Mouse (Mus musculus) hindbrain, embryonic 13.5 days (tissue): ENCODE results near the gene Kcnma1. TPM values are rescaled to one million over a fixed set of nuclear protein-coding genes. Genes with fewer than 3 reads are reported as not detected.

Source experiments
- ATAC-seq: fragments of 200-750 bp; cut with Nextera tagmentation; 2 replicates; pipeline ENCODE4 v1.8.0; 2017; ENCODE audit warnings: moderate TSS enrichment; ENCODE audit not compliant: low FRiP score
- H3K27ac ChIP-seq: fragments of 300-500 bp; sonication (generic); 2 replicates; pipeline ENCODE4 v1.5.1; 2015; ENCODE audit warnings: inconsistent platforms, mild to moderate bottlenecking, moderate library complexity
- H3K27me3 ChIP-seq: fragments of 300-500 bp; sonication (generic); 2 replicates; pipeline ENCODE4 v1.6.1; 2015; ENCODE audit warnings: mild to moderate bottlenecking, inconsistent platforms
- H3K36me3 ChIP-seq: fragments of 300-500 bp; sonication (generic); 2 replicates; pipeline ENCODE4 v1.6.1; 2015; ENCODE audit warnings: mild to moderate bottlenecking, inconsistent platforms
- H3K4me1 ChIP-seq: fragments of 300-500 bp; sonication (generic); replicated peaks from 2 replicates; pipeline ENCODE4 v1.6.1; 2015; ENCODE audit warnings: inconsistent platforms
- H3K4me2 ChIP-seq: fragments of 300-500 bp; sonication (generic); 2 replicates; pipeline ENCODE4 v1.6.1; 2015; ENCODE audit warnings: inconsistent platforms, mild to moderate bottlenecking, moderate library complexity
- H3K4me3 ChIP-seq: fragments of 300-500 bp; sonication (generic); 2 replicates; pipeline ENCODE4 v1.5.1; 2015; ENCODE audit warnings: mild to moderate bottlenecking, inconsistent platforms
- H3K9ac ChIP-seq: fragments of 300-500 bp; sonication (generic); 2 replicates; pipeline ENCODE4 v1.6.1; 2015; ENCODE audit warnings: mild to moderate bottlenecking, inconsistent platforms
- H3K9me3 ChIP-seq: fragments of 300-500 bp; sonication (generic); 2 replicates; pipeline ENCODE4 v1.6.1; 2016; ENCODE audit warnings: inconsistent platforms
- WGBS: fragments of 180-500 bp; shearing (Covaris S2); methylation state at CpG from one replicate; pipeline ENCODE4 v1.1.7; 2015; 5-methylcytosine and 5-hydroxymethylcytosine counted together
- polyA plus RNA-seq: library from polyadenylated mRNA; unstranded; fragments of >200 nt; fragmentation: Nextera tagmentation; extraction: Ambion mirVana; gene quantifications from 2 replicates; pipeline ENCODE4 v1.2.1, GENCODE M21; 2015

Gene Kcnma1
- polyA plus RNA-seq, 1 experiment from 2014 or later, result 13.8 TPM

DNA sequence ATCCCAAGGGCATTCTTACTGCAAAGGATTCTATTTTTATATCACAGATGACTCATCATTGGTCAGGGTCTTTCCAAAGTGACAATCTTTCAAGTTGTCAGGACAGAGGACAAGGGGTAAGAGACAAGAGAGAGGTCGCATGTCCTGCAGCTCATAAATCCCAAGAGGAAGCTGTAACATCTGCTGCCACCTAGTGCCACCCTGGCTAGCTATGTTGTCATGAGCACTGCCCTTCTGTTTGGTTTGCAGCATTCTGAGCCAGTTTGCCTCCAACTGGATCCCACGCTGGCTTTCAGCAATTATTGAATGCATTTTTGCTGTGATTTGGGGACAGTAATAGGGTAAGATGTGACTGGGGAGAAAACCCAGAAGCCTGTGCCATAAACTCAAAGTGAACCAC is 373.6 kb downstream of the Kcnma1 start:
- ATAC-seq, result no peak
- Histone ChIP-seq H3K4me2 (no peak overlapping the region), H3K27me3 (no peaks in the 10 kb centered on the region), H3K9me3 (no peaks in the 10 kb centered on the region), H3K27ac (peak overlapping the region; percentile 9; the same call in 1 of the 2 replicates), H3K9ac (no peak overlapping the region), H3K4me1 (peaks cover 14% of the 10 kb centered on the region), H3K36me3 (no peaks in the 10 kb centered on the region), H3K4me3 (no peak overlapping the region)
- 52% methylated on average over 2 of the region's 2 CpGs for WGBS

DNA sequence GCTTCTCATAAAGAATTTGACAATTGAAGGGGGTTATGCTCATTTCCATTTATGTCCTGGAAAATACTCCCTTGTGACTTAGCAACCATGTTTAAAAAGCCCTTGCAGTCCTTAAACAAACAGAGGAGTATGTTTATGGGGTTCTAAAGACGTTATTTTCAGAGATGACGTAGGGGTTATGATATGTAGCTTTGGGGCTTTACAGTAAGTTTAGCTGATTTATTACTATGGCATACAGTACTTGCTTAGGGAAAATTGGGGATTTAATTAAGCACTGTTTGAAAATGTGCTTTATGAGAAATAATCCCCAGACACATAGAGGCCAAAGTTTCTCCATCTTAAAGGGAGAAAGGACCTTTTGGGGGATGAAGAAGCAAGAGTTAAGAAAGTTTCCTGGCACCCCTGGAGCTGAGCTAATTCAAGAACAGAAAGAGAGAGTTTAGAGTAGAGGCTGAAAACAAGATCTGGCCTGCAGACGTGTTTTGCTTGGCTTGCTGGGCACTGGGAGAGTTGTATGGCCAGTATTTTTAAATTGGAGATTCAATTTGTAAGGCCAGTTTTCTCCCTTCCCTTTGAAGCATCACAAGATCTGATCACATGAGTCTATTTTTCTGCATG is 376.1 kb downstream of the Kcnma1 start:
- Histone ChIP-seq H3K36me3 (no peaks in the 10 kb centered on the region), H3K27ac (no peak overlapping the region), H3K9ac (no peak overlapping the region), H3K4me1 (peaks cover 16% of the 10 kb centered on the region), H3K4me3 (no peak overlapping the region), H3K4me2 (no peak overlapping the region), H3K9me3 (no peaks in the 10 kb centered on the region), H3K27me3 (no peaks in the 10 kb centered on the region)
- no peak for ATAC-seq
- WGBS, result 69% methylated on average over 3 of the region's 3 CpGs

DNA sequence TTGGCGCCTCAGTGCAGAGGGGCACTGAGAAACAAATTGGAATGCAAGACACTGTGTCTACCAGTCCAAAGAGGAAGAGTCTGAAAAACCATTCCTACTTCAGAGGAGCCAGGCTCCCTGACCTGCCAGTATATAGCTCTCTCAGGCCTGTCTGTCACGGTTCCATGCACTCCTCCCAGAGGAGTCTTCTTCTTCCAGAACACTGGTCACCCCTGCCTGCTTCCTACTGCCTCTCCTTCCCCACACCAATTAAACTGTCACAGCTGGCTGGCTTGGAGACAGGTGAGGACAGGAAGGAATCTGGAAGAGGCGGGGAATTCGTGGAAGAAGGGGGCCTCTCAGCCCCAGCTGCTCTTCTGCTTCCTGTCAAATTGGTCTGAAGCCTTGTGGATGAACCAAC is 378.4 kb downstream of the Kcnma1 start:
- Histone ChIP-seq H3K36me3 (no peaks in the 10 kb centered on the region), H3K4me3 (no peak overlapping the region), H3K27me3 (no peaks in the 10 kb centered on the region), H3K9me3 (no peaks in the 10 kb centered on the region), H3K27ac (peak overlapping the region; percentile 60), H3K4me1 (peaks cover 16% of the 10 kb centered on the region), H3K4me2 (no peak overlapping the region), H3K9ac (no peak overlapping the region)
- peak; percentile 39; the same call in 1 of the 2 replicates for ATAC-seq
- 50% methylated on average over 4 of the region's 4 CpGs for WGBS

DNA sequence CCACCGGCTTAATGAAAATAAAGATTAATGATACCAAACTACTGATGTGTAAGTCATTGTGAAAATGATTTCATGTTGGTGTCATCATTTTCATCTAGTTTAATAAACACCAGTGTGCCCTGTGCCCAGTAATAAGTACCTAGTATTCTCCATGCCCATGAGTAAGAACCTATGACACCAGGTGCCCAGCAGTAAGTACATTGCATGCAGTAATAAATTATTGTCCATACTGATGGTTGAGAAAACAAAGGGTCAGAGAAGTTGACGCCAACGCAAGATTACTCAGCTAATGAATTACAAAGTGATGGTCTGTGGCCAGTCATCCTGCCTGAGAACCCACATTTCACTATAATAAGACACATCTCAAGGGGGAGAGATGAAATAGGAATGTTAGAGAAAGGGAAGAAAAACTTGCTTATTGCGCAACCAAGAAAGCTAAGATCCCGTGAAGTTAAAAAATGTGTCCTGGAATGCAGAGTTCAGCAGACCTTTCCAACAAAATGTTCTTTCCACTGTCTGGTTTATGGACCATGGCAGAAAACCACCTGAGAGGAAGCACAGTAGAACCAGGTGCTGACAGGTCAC is 381.2 kb downstream of the Kcnma1 start:
- no peaks in the 10 kb centered on the region for H3K36me3 ChIP-seq
- H3K4me3 ChIP-seq, result no peak overlapping the region
- no peak overlapping the region for H3K27ac ChIP-seq
- H3K9ac ChIP-seq, result no peak overlapping the region
- no peak for ATAC-seq
- H3K27me3 ChIP-seq, result no peaks in the 10 kb centered on the region
- peaks cover 19% of the 10 kb centered on the region for H3K4me1 ChIP-seq
- no peak overlapping the region for H3K4me2 ChIP-seq
- 94% methylated on average over 5 of the region's 5 CpGs for WGBS
- H3K9me3 ChIP-seq, result no peaks in the 10 kb centered on the region

- Histone ChIP-seq H3K4me3 (no peak overlapping the region), H3K9me3 (no peaks in the 10 kb centered on the region), H3K9ac (no peak overlapping the region), H3K36me3 (no peaks in the 10 kb centered on the region), H3K4me2 (no peak overlapping the region), H3K27ac (peak overlapping the region; percentile 72), H3K4me1 (peaks cover 17% of the 10 kb centered on the region), H3K27me3 (no peaks in the 10 kb centered on the region)
- ATAC-seq, result peak; percentile 39; the same call in 1 of the 2 replicates
- 71% methylated on average over 6 of the region's 6 CpGs for WGBS
Observed at GRCm38 (mm10) chr14:23626925-23627324, 387.4 kb downstream of the Kcnma1 start.

GRCm38 (mm10) chr14:23626114-23626513 is 388.2 kb downstream of the Kcnma1 start:
- H3K4me2 ChIP-seq, result no peak overlapping the region
- no peaks in the 10 kb centered on the region for H3K36me3 ChIP-seq
- no peak overlapping the region for H3K9ac ChIP-seq
- WGBS, result 55% methylated on average over 2 of the region's 2 CpGs
- H3K27ac ChIP-seq, result peak overlapping the region; percentile 72; the same call in 1 of the 2 replicates
- no peaks in the 10 kb centered on the region for H3K27me3 ChIP-seq
- H3K4me3 ChIP-seq, result no peak overlapping the region
- no peak for ATAC-seq
- H3K9me3 ChIP-seq, result no peaks in the 10 kb centered on the region
- H3K4me1 ChIP-seq, result peaks cover 17% of the 10 kb centered on the region

GRCm38 (mm10) chr14:23625436-23625835 is 388.9 kb downstream of the Kcnma1 start:
- Histone ChIP-seq H3K27ac (no peak overlapping the region), H3K36me3 (no peaks in the 10 kb centered on the region), H3K4me3 (no peak overlapping the region), H3K4me1 (peaks cover 17% of the 10 kb centered on the region), H3K9me3 (no peaks in the 10 kb centered on the region), H3K4me2 (no peak overlapping the region), H3K27me3 (no peaks in the 10 kb centered on the region), H3K9ac (no peak overlapping the region)
- 94% methylated on average over 6 of the region's 6 CpGs for WGBS
- ATAC-seq, result no peak

- no peaks in the 10 kb centered on the region for H3K36me3 ChIP-seq
- WGBS, result 74% methylated on average over 1 of the region's 1 CpGs
- no peak for ATAC-seq
Observed at GRCm38 (mm10) chr14:23624455-23624854, 389.8 kb downstream of the Kcnma1 start.

DNA sequence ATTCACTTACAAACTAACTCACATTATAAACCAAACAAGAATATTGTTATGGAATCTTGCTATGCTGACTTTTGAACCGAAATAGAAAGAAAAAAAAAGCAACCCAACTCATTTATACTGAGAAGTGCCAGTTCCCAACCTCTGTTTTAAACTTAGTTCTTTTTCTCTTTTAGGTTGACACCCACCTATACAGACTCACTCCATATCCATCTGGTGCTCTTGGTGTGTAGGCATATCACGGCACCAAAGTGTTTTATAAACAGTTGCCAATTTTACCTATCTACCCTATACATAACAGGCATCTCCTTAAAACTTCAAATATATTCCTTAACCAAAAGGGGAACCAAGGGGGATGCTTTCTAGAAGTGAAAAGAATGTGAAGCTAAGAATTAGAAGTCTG is 393.6 kb downstream of the Kcnma1 start:
- Histone ChIP-seq H3K27me3 (no peaks in the 10 kb centered on the region), H3K9ac (no peak overlapping the region), H3K4me3 (no peak overlapping the region), H3K4me1 (no peaks in the 10 kb centered on the region), H3K27ac (no peak overlapping the region), H3K4me2 (no peak overlapping the region), H3K9me3 (no peaks in the 10 kb centered on the region), H3K36me3 (no peaks in the 10 kb centered on the region)
- WGBS, result 91% methylated on average over 2 of the region's 2 CpGs
- ATAC-seq, result no peak

More at GRCm38 (mm10) chr14:23624455-23624854, 389.8 kb downstream of the Kcnma1 start:
- no peaks in the 10 kb centered on the region for H3K9me3 ChIP-seq
- H3K9ac ChIP-seq, result no peak overlapping the region
- no peaks in the 10 kb centered on the region for H3K27me3 ChIP-seq
- H3K27ac ChIP-seq, result no peak overlapping the region
- no peak overlapping the region for H3K4me2 ChIP-seq
- H3K4me3 ChIP-seq, result no peak overlapping the region
- peaks cover 17% of the 10 kb centered on the region for H3K4me1 ChIP-seq

DNA sequence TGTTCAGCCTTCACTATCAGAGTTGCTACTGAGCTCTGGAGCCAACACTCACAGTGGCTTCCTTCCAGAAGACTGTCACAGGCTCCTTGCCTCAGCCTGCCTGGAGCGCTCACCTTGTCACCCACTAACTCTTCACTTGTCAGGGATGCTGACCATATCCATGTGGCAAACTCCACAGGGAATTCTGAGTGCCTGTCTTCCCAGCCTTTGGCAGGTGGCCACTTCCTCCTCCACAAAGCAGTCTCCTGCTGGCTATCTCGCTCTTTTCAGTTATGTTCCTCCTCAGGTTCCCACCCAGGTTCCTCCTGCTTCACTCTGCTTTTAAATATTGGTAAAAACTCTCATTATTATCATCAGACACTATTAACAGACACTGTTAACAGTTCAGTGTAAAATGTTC is 395.3 kb downstream of the Kcnma1 start:
- no peak for ATAC-seq
- no peaks in the 10 kb centered on the region for H3K9me3 ChIP-seq
- H3K4me2 ChIP-seq, result no peak overlapping the region
- no peak overlapping the region for H3K27ac ChIP-seq
- H3K4me3 ChIP-seq, result no peak overlapping the region
- no peak overlapping the region for H3K9ac ChIP-seq
- no peaks in the 10 kb centered on the region for H3K36me3 ChIP-seq
- no peaks in the 10 kb centered on the region for H3K27me3 ChIP-seq
- H3K4me1 ChIP-seq, result no peaks in the 10 kb centered on the region
- 75% methylated on average over 2 of the region's 2 CpGs for WGBS

DNA sequence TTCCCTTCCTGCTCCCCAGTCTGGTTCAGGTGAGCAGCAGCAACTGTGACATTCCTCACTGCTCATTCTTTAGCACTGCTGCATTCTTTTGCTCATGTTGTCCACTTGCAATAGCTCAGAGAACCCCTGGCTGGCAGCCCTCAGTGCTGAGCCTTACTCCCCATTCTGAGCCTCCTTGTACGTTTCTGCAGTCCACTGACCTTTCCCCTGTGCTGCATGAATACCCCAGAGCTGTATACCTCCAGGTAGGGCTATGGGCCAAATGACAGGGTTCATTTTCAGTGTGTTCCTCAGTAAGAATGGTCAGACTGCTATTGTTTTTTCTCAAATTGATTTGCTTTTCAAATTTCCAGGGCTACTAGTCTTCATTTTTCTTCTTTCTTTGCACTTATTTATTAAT is 396.2 kb downstream of the Kcnma1 start:
- Histone ChIP-seq H3K27ac (no peak overlapping the region), H3K36me3 (no peaks in the 10 kb centered on the region), H3K27me3 (no peaks in the 10 kb centered on the region), H3K4me3 (no peak overlapping the region), H3K4me1 (no peaks in the 10 kb centered on the region), H3K9me3 (no peaks in the 10 kb centered on the region), H3K9ac (no peak overlapping the region), H3K4me2 (no peak overlapping the region)
- no peak for ATAC-seq
- whole genome bisulfite sequencing, result 47% methylated on average over 1 of the region's 1 CpGs

DNA sequence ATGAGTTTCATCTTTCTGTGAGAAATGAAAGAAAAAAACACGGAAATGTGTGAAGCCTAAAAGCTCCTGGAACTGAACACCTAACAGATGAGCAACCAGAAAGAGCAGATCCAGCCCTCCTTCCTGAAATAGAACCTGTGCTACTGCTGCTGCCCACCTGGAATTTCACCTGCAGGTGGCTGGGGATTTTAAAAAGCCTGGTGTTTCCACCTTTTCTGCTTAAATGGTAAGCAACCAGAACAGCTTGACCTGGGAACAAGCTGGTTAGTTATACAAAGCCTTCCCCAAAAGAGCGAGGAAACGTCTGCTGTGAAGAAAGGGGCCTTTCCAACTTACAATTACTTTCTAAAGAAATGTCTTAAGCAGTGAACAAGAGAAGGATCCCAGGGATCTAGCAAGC is 404.2 kb downstream of the Kcnma1 start:
- H3K9ac ChIP-seq, result no peak overlapping the region
- H3K27me3 ChIP-seq, result no peaks in the 10 kb centered on the region
- H3K4me3 ChIP-seq, result no peak overlapping the region
- no peak for ATAC-seq
- no peaks in the 10 kb centered on the region for H3K4me1 ChIP-seq
- H3K4me2 ChIP-seq, result no peak overlapping the region
- no peaks in the 10 kb centered on the region for H3K9me3 ChIP-seq
- H3K27ac ChIP-seq, result no peak overlapping the region
- WGBS, result 76% methylated on average over 3 of the region's 3 CpGs
- no peaks in the 10 kb centered on the region for H3K36me3 ChIP-seq

- no peak for ATAC-seq
- H3K4me1 ChIP-seq, result 0 out of 2 replicates have a peak, but pooled peaks cover 4% of the 10 kb centered on the region
- no peaks in the 10 kb centered on the region for H3K36me3 ChIP-seq
- H3K27me3 ChIP-seq, result no peaks in the 10 kb centered on the region
- H3K4me2 ChIP-seq, result no peak overlapping the region
- 71% methylated on average over 7 of the region's 7 CpGs for WGBS
- no peak overlapping the region for H3K27ac ChIP-seq
- H3K9me3 ChIP-seq, result no peaks in the 10 kb centered on the region
- no peak overlapping the region for H3K4me3 ChIP-seq
- no peak overlapping the region for H3K9ac ChIP-seq
Observed at GRCm38 (mm10) chr14:23605740-23606139, 408.6 kb downstream of the Kcnma1 start.
